ENCODE assay signal across 8 mouse cellular contexts in the genomic region with DNA sequence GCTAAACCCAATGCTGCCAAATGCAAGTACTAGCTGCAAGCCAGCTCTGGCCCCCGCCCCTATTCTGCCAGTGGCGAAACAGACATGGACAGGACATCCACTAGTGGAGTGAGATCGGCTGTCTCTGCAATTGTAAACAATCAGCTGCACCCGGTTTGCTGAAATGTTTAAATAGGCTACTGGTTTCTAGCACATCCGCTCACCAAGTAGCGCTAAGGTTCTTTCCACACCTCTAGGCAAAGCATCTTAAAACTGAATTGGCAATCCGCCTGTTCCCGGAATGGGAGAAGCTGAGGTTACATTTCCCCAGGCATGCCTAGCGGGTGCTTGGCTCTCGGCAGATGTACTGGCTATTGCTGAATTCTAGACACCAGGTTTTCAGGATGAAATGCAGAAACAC. TPM values are rescaled to one million over a fixed set of nuclear protein-coding genes. Genes with fewer than 3 reads are reported as not detected.
DNase-seq lines count a peak whose midpoint lies in the region; ATAC-seq and TF ChIP-seq lines count a peak whose summit lies in the region.

No protein-coding gene starts in this region.

- intact Hi-C loops in gastrocnemius, postnatal 14 days (cut with DNase I; ENCODE audit: low total_unique reads) = no loop called here

- H3K4me1 ChIP-seq in stomach, embryonic 14.5 days (ENCODE audit: control insufficient read depth, insufficient read depth, low read length) = no peaks in the 10 kb centered on the region
- H3K4me1 ChIP-seq in stomach, postnatal 0 days (replicated peaks; ENCODE audit: control insufficient read depth, insufficient read depth) = no peaks in the 10 kb centered on the region
- H3K4me1 ChIP-seq in limb, embryonic 13.5 days = no peaks in the 10 kb centered on the region

- no peak overlapping the region for H3K27ac ChIP-seq in stomach, embryonic 14.5 days (ENCODE audit: low read length)
- no peak overlapping the region for H3K27ac ChIP-seq in stomach, postnatal 0 days (replicated peaks)
- no peak overlapping the region for H3K27ac ChIP-seq in limb, embryonic 13.5 days

- 0 out of 2 replicates have a peak overlapping the region, but pooled peaks have one; percentile 6 for H3K4me3 ChIP-seq in stomach, embryonic 14.5 days (ENCODE audit: low read depth, low read length)
- no peak overlapping the region for H3K4me3 ChIP-seq in stomach, postnatal 0 days (ENCODE audit: low read depth, low read length)
- H3K4me3 ChIP-seq in limb, embryonic 13.5 days = peak overlapping the region; percentile 44

- DNase-seq in stomach, postnatal 0 days (ENCODE audit: low spot score) = no peak
- peak; percentile 39 to 42 for DNase-seq in frontal cortex, postnatal 36 days (ENCODE audit: low spot score in 2 of 2)
- no peak for DNase-seq in adrenal gland, adult 18-20 months (ENCODE audit: low spot score in 2 of 2)
- DNase-seq in gastrocnemius, postnatal 14 days = no peak
- DNase-seq in spleen, adult 18-20 months = no peak
- DNase-seq in lung, postnatal 14 days = no peak

- H3K27me3 ChIP-seq in stomach, embryonic 14.5 days (ENCODE audit: control insufficient read depth, insufficient read depth, low read length) = no peaks in the 10 kb centered on the region
- H3K27me3 ChIP-seq in stomach, postnatal 0 days (ENCODE audit: control insufficient read depth, insufficient read depth, low read length) = no peaks in the 10 kb centered on the region
- peaks cover 19% of the 10 kb centered on the region for H3K27me3 ChIP-seq in limb, embryonic 13.5 days

- 25% methylated on average over 10 of the region's 10 CpGs for WGBS in stomach, embryonic 14.5 days
- WGBS in stomach, postnatal 0 days = 21% methylated on average over 10 of the region's 10 CpGs
- WGBS in limb, embryonic 13.5 days = 17% methylated on average over 10 of the region's 10 CpGs

- no peaks in the 10 kb centered on the region for H3K9me3 ChIP-seq in stomach, embryonic 14.5 days (ENCODE audit: control insufficient read depth, low read depth, low read length)
- no peaks in the 10 kb centered on the region for H3K9me3 ChIP-seq in stomach, postnatal 0 days (ENCODE audit: control insufficient read depth, low read length)
- no peaks in the 10 kb centered on the region for H3K9me3 ChIP-seq in limb, embryonic 13.5 days

- no peak for ATAC-seq in stomach, embryonic 14.5 days (ENCODE audit: insufficient number of reproducible peaks, insufficient read depth, low FRiP score, low read depth)
- no peak for ATAC-seq in stomach, postnatal 0 days (ENCODE audit: low FRiP score, low TSS enrichment)
- no peak for ATAC-seq in limb, embryonic 13.5 days (ENCODE audit: low FRiP score, low read depth)

- TF ChIP-seq EP300 in stomach, postnatal 0 days (optimal IDR thresholded peaks at IDR 0.05) = no peak

- H3K36me3 ChIP-seq in stomach, embryonic 14.5 days (ENCODE audit: control insufficient read depth, insufficient read depth, low read length) = no peaks in the 10 kb centered on the region
- no peaks in the 10 kb centered on the region for H3K36me3 ChIP-seq in stomach, postnatal 0 days (ENCODE audit: control insufficient read depth, insufficient read depth, low read length)
- no peaks in the 10 kb centered on the region for H3K36me3 ChIP-seq in limb, embryonic 13.5 days

- TF ChIP-seq CTCF in stomach, postnatal 0 days (IDR thresholded peaks at IDR 0.05; ENCODE audit: low read depth) = no peak

- H3K4me2 ChIP-seq in stomach, embryonic 14.5 days (replicated peaks; ENCODE audit: low read depth, low read length) = peak overlapping the region; percentile 60
- no peak overlapping the region for H3K4me2 ChIP-seq in stomach, postnatal 0 days (replicated peaks; ENCODE audit: low read depth)
- H3K4me2 ChIP-seq in limb, embryonic 13.5 days (replicated peaks) = peak overlapping the region; percentile 66

- H3K9ac ChIP-seq in stomach, embryonic 14.5 days (replicated peaks; ENCODE audit: low read depth, low read length) = no peak overlapping the region
- H3K9ac ChIP-seq in stomach, postnatal 0 days (ENCODE audit: low read length) = no peak overlapping the region
- no peak overlapping the region for H3K9ac ChIP-seq in limb, embryonic 13.5 days

RNA-seq across cellular contexts. Expression of gene Tenm1, which starts 1.8 kb away (rescaled TPM):
- 5.8 and 7.1 TPM in 2 replicates for polyA plus RNA-seq in stomach, embryonic 14.5 days (2014; fragmentation: Nextera tagmentation; extraction: Ambion mirVana)
- 0.32 and 0.48 TPM in 2 replicates for polyA plus RNA-seq in stomach, postnatal 0 days (2015; fragmentation: Nextera tagmentation; extraction: Ambion mirVana)
- 3.9 and 4.1 TPM in 2 replicates for polyA plus RNA-seq in limb, embryonic 13.5 days (2015; fragmentation: Nextera tagmentation; extraction: Ambion mirVana)
- under 1 TPM; 0.54 to 0.99 TPM for total RNA-seq in adrenal gland, adult 18-20 months (2021)
- under 1 TPM; 0.13 to 0.16 TPM for total RNA-seq in gastrocnemius, postnatal 14 days (2021)

Comparison
In these comparisons a context has a peak if more than half of its experiments do, and no peak if none do; other contexts are left out.
1. DNase-seq: peak in frontal cortex, postnatal 36 days (2 of 2); none in stomach, postnatal 0 days (single experiment), adrenal gland, adult 18-20 months (0 of 2), gastrocnemius, postnatal 14 days (single experiment), spleen, adult 18-20 months (0 of 2) and lung, postnatal 14 days (single experiment).